Mouse (Mus musculus): ENCODE data around the gene Uri1.

The Uri1 gene

GRCm38 (mm10) chr7:37916762-37917439 is 106.5 kb downstream of the Uri1 start:
- no peak for DNase-seq

- no peak for DNase-seq
Measured at GRCm38 (mm10) chr7:37911802-37912122, 111.6 kb downstream of the Uri1 start.

- DNase-seq = no peak
Measured at GRCm38 (mm10) chr7:37911114-37911801, 112.1 kb downstream of the Uri1 start.

- DNase-seq = no peak
Measured at GRCm38 (mm10) chr7:37910161-37910560, 113.2 kb downstream of the Uri1 start.

Measured in thymus, postnatal 14 days (tissue).